Mouse (Mus musculus): ENCODE results near the gene 4930590J08Rik. TPM values are rescaled to one million over a fixed set of nuclear protein-coding genes. Genes with fewer than 3 reads are reported as not detected.

4930590J08Rik gene
- polyA plus RNA-seq, 1 experiment from 2014 or later = 1.0 TPM

Other genes starting within 250 kb of the 4930590J08Rik start
- gene Slc6a6, start 218.8 kb upstream of the 4930590J08Rik start, polyA plus RNA-seq (2015; fragmentation: Nextera tagmentation; extraction: Ambion mirVana) = 63.7 and 70.0 TPM in 2 replicates
- gene Grip2, start 75.6 kb upstream of the 4930590J08Rik start, polyA plus RNA-seq (2015; fragmentation: Nextera tagmentation; extraction: Ambion mirVana) = 4.5 and 4.9 TPM in 2 replicates
- 51.4 and 54.7 TPM in 2 replicates for gene Ccdc174, start 24.8 kb upstream of the 4930590J08Rik start, polyA plus RNA-seq (2015; fragmentation: Nextera tagmentation; extraction: Ambion mirVana)
- gene Fgd5, start 76.1 kb downstream of the 4930590J08Rik start, polyA plus RNA-seq (2015; fragmentation: Nextera tagmentation; extraction: Ambion mirVana) = 21.7 and 24.2 TPM in 2 replicates
- 27.0 and 33.6 TPM in 2 replicates for gene Nr2c2, start 188.6 kb downstream of the 4930590J08Rik start, polyA plus RNA-seq (2015; fragmentation: Nextera tagmentation; extraction: Ambion mirVana)

All from neural tube, embryonic 13.5 days (tissue).